Mouse (Mus musculus) left cerebral cortex, adult 8-10 months (tissue): ENCODE data around the gene Gbp7. TPM values are rescaled to one million over a fixed set of nuclear protein-coding genes. Genes with fewer than 3 reads are reported as not detected.
"Not testable (repeated sequence)": the region's sequence is repeated elsewhere in the genome, so short reads cannot be mapped to it uniquely, and the experiment has no call there.

Experiments
- DNase-seq, 2 experiments: peaks; one replicate each; pipeline ENCODE4 v3.0.0; 2022; ENCODE audit warnings: low spot score in 2 of 2
- total RNA-seq, 4 experiments: library from RNA; stranded (reverse); gene quantifications; 2 replicates each; pipeline ENCODE4 v1.2.4; 2022

Gbp7 gene
- total RNA-seq: 1 to 10 TPM; 2.9 to 3.4 (median 3.3) TPM

GRCm38 (mm10) chr3:142530087-142530953 is at the start of gene Gbp7:
Gene Gbp7, plus strand, starts transcription at chr3:142530342.
- peak; percentile 6 to 16 for DNase-seq

GRCm38 (mm10) chr3:142490465-142490864 is 39.7 kb upstream of the Gbp7 start:
- DNase-seq: peak in 1 of 2 experiments; percentile 18

GRCm38 (mm10) chr3:142493536-142494061 is 36.5 kb upstream of the Gbp7 start, which contains the start of gene Gbp5:
Gene Gbp5, plus strand, starts transcription at chr3:142493978.
- DNase-seq: peak in 1 of 2 experiments; percentile 10

- no peak for DNase-seq
Measured at GRCm38 (mm10) chr3:142495146-142495655, 34.9 kb upstream of the Gbp7 start.

- no peak for DNase-seq
Measured at GRCm38 (mm10) chr3:142496113-142497101, 33.7 kb upstream of the Gbp7 start.

- DNase-seq: no peak
Measured at GRCm38 (mm10) chr3:142497123-142497841, 32.9 kb upstream of the Gbp7 start.

- no peak for DNase-seq
Measured at GRCm38 (mm10) chr3:142498941-142499340, 31.2 kb upstream of the Gbp7 start.

GRCm38 (mm10) chr3:142528116-142528515 is 2.0 kb upstream of the Gbp7 start:
- no peak for DNase-seq

- DNase-seq: no peak
Measured at GRCm38 (mm10) chr3:142529597-142529996, 545 bp upstream of the Gbp7 start.

GRCm38 (mm10) chr3:142531595-142531994 is 1.5 kb downstream of the Gbp7 start:
- DNase-seq: no peak

GRCm38 (mm10) chr3:142533185-142533584 is 3.0 kb downstream of the Gbp7 start:
- no peak for DNase-seq

GRCm38 (mm10) chr3:142535667-142536066 is 5.5 kb downstream of the Gbp7 start:
- DNase-seq: no peak

GRCm38 (mm10) chr3:142541391-142541790 is 11.2 kb downstream of the Gbp7 start:
- DNase-seq: no peak

GRCm38 (mm10) chr3:142542776-142543175 is 12.6 kb downstream of the Gbp7 start:
- DNase-seq: not testable (repeated sequence)

GRCm38 (mm10) chr3:142546690-142547089 is 16.5 kb downstream of the Gbp7 start:
- no peak for DNase-seq

- no peak for DNase-seq
Measured at GRCm38 (mm10) chr3:142550052-142550676, 20.0 kb downstream of the Gbp7 start.

GRCm38 (mm10) chr3:142554601-142555000 is 24.5 kb downstream of the Gbp7 start:
- DNase-seq: no peak

GRCm38 (mm10) chr3:142555623-142556022 is 25.5 kb downstream of the Gbp7 start:
- DNase-seq: no peak

GRCm38 (mm10) chr3:142559632-142560228 is 29.6 kb downstream of the Gbp7 start, which contains the start of gene Gbp3:
Gene Gbp3, plus strand, starts transcription at chr3:142560026.
- no peak for DNase-seq
